Mouse (Mus musculus): ENCODE results near the gene Atf6.

Gene Atf6

DNA sequence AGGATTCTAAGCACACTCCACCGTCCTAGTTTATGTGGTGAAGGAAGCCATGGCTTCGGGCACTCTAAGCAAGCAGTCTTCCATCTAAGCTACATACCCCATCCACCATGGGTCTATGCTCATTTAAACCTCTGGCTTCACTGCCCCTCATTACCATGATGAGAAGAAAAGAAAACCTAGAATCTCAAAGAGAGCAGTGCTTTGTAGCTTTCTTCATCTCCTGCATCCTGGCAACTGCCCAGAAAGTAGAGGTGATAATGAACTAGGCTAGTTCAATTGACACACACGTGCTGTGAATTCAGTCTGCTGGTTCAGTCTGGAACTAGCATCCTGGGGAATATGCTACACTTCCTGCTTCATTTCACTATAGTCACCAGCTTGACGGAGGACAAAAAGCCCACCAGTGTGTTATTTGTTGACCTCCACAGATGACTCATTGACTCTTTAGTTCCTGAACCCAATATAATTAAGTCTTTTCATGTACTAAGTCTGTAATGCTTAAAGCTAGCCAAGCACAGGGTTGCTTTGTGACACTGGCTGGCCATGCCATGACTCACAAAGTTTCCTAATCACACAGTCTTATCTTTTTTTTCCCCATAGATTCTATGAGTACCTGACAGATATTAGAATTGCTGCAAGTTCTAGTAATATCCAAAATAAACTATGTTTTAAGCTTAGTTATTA lies 162.5 kb downstream of the Atf6 start:
- DNase-seq = no peak

DNA sequence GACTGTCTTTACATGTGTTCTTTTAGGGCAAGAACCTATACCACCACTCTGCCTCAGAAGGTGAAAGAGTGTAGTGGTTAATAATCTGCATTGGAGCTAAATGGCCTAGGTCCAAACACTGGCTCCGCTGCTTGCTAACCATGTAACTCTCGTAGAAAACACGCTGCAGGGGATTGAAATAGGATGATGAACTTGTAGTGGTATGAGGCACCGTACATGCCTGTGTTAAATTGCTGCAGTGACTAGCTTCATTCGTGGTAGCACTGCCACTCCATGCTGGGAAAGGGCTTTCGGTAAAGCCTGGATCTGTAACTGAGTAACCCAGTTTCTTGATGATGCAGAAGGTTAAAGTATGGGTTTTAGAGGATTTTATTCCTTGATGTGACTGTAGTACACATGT lies 163.5 kb downstream of the Atf6 start:
- no peak for DNase-seq

DNA sequence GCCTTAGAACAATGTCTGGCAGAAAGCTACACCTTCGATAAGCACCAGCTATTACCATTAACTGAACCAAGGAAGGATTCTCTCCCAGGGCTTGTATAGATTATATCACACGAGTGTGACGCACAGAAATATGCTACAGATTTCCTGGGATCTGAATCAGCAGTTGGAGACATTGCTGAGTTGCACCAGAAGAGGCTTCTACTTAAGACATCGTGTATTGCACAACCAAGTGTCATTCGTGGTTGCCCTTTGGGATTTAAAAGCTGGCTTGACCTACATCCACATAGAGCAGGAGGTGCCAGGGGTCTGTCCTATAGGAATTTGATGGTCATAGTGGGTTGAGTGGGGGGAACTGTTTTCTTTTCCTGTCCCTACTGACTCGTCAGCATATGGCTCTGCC lies 164.6 kb downstream of the Atf6 start:
- no peak for DNase-seq

- DNase-seq = no peak
Measured at GRCm38 (mm10) chr1:170702263-170702662, 165.3 kb downstream of the Atf6 start.

- DNase-seq = no peak
Measured at GRCm38 (mm10) chr1:170701582-170701981, 166.0 kb downstream of the Atf6 start.

DNA sequence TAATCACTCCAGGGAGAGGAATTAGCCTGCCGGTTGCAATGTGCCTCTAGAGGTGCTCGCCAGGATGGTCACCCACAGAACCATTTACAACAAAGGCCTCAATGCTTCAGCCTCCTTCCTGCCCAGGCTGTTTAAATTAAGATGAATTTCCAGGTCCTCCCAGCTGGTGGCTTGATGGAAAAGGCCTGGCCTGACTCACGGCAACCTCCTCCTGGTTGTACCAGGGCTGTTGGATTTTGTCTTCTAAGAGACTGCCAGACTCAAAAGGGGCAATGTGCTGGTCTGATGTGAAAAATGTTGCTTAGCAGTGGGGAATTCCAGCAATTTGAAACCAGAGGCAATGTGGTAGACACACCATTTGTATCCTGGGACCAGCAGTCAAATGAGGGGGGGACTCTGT lies 166.4 kb downstream of the Atf6 start:
- DNase-seq = no peak

GRCm38 (mm10) chr1:170700496-170701027 lies 167.0 kb downstream of the Atf6 start:
- no peak for DNase-seq

- no peak for DNase-seq
Measured at GRCm38 (mm10) chr1:170699553-170699952, 168.0 kb downstream of the Atf6 start.

GRCm38 (mm10) chr1:170698771-170699170 lies 168.8 kb downstream of the Atf6 start:
- DNase-seq = no peak

DNA sequence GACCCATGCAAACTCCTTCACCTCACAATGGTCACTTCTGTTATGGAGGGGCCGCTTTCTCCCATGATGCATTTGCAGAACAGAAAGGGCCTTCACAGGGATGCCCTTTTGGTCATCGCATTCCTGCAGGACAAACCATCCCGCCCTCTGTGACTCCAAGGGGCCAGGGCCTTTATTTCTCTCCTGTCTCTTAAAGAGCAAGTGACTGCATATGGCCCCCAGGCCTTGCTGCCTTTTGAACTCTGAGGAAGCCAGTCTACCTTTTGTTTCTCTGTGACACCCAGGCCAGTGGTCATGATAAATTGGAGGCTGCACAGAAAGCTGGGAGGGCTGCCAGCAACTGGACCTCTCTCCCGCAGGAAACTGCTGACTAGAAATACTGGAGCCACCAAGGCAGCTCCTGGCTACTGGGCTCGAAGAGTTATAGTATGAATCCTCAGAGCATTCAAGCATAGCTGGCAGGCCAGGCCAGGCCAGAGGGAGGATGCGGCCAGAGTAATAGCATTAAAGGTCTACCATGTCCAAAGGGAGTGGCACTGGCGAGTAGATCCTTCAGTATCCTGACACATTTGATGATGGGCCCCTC lies 169.7 kb downstream of the Atf6 start:
- DNase-seq = peak in 1 of 2 experiments; percentile 29

- no peak for DNase-seq
Measured at GRCm38 (mm10) chr1:170696996-170697395, 170.6 kb downstream of the Atf6 start.

DNA sequence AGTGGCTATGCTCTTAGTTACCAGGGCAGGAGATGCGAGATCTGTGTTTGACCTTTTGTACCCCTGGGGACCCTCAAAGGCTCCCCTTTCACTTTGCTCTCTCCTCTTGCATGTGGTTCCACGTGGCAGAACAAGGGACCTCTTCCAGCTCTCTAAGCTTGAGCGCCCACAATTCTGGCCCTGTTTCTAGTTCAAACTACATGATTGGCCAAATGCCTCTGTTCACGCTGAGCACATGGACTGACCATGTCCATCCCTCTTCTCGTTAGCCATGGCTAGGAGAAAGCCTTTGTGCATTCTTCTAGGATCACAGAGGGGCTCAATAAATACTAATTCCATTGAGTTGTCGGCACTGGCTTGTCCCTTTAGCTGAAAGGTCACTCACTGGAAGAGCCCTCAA lies 172.2 kb downstream of the Atf6 start:
- DNase-seq = no peak

DNA sequence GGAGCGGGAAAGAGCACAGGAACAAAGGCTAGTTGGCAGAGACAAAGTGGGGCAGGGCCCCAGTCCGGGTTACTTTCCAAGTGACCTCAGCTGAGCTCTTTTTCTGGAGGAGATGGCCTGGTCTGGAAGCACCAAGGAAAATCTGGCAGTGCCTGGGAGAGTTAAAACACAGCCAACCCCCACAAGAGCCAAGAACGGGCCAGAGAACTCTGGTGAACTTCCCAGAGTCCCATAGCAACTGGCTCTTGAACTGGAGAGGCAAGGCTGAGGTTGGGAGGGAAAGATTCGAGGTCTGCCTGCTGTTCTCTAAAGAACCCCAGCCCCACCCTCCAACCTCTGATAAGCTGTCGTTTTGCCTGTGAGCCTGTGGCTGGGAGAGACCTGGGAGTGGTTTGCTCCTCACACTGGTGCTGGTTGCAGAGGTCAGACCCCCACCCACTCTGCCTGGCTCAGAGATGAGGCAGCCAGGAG lies 172.7 kb downstream of the Atf6 start:
- DNase-seq = no peak

GRCm38 (mm10) chr1:170691301-170691700 lies 176.3 kb downstream of the Atf6 start:
- no peak for DNase-seq

DNA sequence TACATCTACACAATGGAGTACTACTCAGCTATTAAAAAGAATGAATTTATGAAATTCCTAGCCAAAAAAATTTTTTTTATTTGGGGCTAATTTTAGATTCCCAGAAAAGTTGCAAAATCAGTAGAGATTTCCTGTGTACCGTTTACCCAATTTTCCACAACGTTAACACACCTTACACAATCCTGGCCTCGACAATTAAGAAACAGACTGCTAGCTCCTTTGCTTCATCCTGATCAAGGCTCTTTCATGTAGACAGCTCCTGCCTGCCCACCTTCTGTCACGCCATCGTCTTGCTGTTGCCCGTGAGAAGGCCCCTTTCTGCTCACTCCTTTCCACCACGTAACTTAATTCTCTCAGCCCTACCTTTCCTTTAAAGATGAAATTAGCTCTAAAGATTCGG lies 177.8 kb downstream of the Atf6 start:
- DNase-seq = no peak

DNA sequence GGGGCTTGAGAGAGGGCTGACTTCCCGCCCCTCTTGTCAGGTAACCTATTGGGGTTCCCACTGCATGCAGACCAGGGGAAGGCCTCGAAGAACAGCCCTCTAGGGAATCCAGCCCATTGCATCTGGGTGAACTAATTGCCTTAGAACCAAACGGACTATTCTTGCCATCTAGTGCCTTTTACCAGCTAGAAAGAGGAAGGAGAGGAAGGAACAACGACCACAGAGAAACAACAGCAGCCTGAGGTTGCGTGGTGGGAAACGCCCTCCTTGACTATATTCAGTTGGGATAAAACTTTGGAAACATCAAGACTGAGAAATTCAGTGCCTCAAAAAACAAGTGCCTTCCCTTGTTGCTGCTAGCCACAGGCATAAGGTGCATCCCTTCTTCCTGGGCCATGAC lies 183.7 kb downstream of the Atf6 start:
- DNase-seq = no peak

- peak; percentile 61 to 64 for DNase-seq
Measured at GRCm38 (mm10) chr1:170679624-170680023, 187.9 kb downstream of the Atf6 start.

- DNase-seq = peak; percentile 24 to 27
Measured at GRCm38 (mm10) chr1:170678861-170679260, 188.7 kb downstream of the Atf6 start.

GRCm38 (mm10) chr1:170677681-170678080 lies 189.9 kb downstream of the Atf6 start:
- DNase-seq = no peak

GRCm38 (mm10) chr1:170674184-170674775 lies 193.3 kb downstream of the Atf6 start:
- no peak for DNase-seq

DNA sequence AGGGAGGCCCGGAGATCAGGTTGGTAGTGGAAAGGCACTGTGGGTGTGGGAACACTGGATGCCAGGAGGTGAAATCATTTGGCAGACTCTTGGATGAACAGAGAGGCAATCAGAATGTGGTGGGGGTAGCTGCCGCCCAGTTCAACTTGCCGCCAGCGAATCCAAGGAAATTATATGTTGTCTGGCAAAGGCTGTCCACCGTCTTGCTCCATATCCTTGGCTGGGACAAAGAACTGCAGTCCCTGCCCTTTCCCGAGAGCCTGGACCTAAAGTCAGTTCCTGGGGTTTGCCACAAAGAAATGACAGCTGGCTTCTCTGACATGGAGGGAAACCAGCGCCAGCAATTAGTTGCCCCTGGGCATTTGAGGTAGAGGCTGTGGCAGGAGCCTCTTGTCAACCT lies 202.4 kb downstream of the Atf6 start:
- DNase-seq = no peak

- no peak for DNase-seq
Measured at GRCm38 (mm10) chr1:170664620-170665185, 202.9 kb downstream of the Atf6 start.

DNA sequence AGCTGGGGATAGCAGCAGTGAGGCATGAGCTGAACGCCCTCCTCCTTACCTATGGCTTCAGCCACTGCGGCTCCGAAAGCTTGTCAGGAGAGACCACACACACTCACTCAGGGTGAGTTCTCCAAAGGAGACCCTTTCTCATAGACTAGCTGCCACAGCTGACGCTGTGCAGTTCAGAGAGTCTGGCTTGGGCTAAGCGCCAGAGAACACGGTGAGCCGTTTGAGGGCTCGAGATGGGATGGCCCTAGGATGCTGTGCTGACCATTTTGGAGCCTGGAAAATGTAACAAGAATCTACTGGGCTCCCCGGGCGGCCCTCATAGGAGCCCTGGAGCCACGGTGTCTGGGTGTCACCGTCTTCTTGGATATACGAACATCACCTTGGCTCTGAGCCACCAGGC lies 208.3 kb downstream of the Atf6 start:
- DNase-seq = peak in 1 of 2 experiments; percentile 37
